Mouse (Mus musculus): Measurements from ENCODE around the gene Fam234a. TPM values are rescaled to one million over a fixed set of nuclear protein-coding genes. Genes with fewer than 3 reads are reported as not detected.
"Not testable (repeated sequence)": the region's sequence is repeated elsewhere in the genome, so short reads cannot be mapped to it uniquely, and the experiment has no call there.

Gene Fam234a
- polyA plus RNA-seq, 1 experiment from 2014 or later, result 39.4 TPM

DNA sequence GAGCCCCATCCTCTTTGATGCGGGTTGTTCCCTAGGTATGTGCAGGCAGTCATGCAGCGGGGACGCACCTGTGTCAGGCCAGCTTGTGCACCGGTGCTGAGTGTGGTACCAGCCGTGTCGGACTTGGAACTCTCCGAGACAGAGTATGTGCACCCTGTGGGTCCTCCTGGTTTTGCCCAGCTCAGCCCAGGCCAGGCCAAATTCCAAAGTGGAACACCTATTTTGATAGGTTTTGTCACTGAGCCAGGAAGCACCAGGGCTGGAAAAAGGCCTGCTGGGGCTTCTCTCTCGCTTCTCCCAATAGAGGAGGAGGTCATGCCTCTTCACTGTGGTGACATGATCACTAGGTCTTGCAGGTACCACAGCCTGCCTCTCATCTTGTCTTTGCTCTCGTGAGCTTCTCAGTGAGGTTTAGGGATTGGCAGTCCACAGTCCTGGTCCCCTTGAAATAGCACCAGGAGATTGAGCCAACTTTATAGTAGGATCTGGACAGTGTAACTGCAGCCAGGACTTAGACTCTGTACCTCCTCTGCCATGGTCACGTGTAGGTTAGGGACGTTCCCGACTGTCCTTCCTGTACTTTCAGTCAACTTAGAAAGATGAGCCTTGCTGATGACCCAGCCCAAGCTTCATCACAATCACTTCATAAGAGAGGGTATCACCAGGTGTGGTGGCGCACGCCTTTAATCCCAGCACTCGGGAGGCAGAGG lies 51.4 kb downstream of the Fam234a start:
- TF ChIP-seq CTCF (IDR thresholded peaks at IDR 0.05; ENCODE audit: low read depth), result no peak
- no peak overlapping the region for H3K4me3 ChIP-seq (ENCODE audit: low read depth, low read length)
- no peak for ATAC-seq (ENCODE audit: insufficient read depth)
- no peak overlapping the region for H3K27ac ChIP-seq (ENCODE audit: low read depth)
- H3K9me3 ChIP-seq (ENCODE audit: low read depth, low read length), result no peaks in the 10 kb centered on the region
- no peak overlapping the region for H3K4me2 ChIP-seq
- DNase-seq, result no peak
- no peak overlapping the region for H3K9ac ChIP-seq
- peaks cover 88% of the 10 kb centered on the region for H3K36me3 ChIP-seq (ENCODE audit: insufficient read depth)
- 95% methylated on average over 15 of the region's 15 CpGs for WGBS
- H3K4me1 ChIP-seq (ENCODE audit: insufficient read depth), result no peaks in the 10 kb centered on the region
- H3K27me3 ChIP-seq (ENCODE audit: insufficient read depth, low read length), result no peaks in the 10 kb centered on the region

DNA sequence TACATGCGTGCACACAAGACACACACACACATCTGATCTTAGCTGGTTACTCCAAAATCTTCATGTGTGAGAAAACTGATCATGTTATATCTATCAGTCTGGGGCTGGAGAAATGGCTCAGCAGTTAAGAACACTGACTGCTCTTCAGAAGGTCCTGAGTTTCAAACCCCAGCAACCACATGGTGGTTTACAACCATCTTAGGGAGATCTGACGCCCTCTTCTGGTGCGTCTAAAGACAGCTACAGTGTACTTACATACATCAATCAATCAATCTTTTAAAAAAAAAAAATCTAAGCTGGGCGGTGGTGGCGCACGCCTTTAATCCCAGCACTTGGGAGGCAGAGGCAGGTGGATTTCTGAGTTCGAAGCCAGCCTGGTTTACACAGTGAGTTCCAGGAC lies 52.6 kb downstream of the Fam234a start:
- not testable (repeated sequence) for H3K9ac ChIP-seq; H3K4me1 ChIP-seq (ENCODE audit: insufficient read depth); H3K4me3 ChIP-seq (ENCODE audit: low read depth, low read length); DNase-seq; H3K27me3 ChIP-seq (ENCODE audit: insufficient read depth, low read length); H3K9me3 ChIP-seq (ENCODE audit: low read depth, low read length); ATAC-seq (ENCODE audit: insufficient read depth); H3K4me2 ChIP-seq; H3K27ac ChIP-seq (ENCODE audit: low read depth)
- peaks cover 88% of the 10 kb centered on the region for H3K36me3 ChIP-seq (ENCODE audit: insufficient read depth)
- TF ChIP-seq CTCF (IDR thresholded peaks at IDR 0.05; ENCODE audit: low read depth), result 0 out of 2 replicates have a peak, but pooled peaks have one; percentile 5
- 88% methylated on average over 7 of the region's 7 CpGs for WGBS

DNA sequence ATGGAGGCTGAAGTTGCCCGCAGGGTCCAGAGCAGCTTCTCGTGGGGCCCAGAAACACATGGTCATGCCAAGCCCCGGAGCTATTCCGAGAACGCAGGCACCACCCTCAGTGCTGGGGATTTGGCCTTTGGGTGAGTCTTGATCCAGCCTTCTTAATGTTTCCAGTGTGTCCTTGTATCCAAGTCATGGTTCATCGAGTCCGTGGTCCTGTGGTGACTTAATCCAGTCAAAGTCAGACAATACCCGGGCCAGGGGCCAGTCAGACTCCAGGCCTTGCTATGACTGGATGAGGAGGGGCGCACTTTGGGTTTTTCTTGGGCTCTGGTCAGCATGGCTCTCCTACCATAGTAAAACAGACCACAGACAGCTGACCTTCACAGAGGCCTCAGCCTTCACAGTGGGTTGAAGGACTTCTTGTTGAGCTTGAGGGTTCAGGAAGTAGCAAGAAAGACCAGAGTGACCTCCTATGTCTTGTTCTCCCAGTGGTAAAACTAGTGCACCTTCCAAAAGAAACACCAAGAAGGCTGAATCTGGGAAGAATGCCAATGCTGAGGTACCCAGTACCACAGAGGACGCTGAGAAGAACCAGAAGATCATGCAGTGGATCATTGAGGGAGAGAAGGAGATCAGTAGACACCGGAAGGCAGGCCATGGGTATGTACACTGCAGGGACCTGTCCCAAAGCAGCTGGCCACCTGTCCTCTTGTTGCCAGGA lies 55.8 kb downstream of the Fam234a start:
- no peak for TF ChIP-seq CTCF (IDR thresholded peaks at IDR 0.05; ENCODE audit: low read depth)
- ATAC-seq (ENCODE audit: insufficient read depth), result no peak
- Histone ChIP-seq H3K4me1 (ENCODE audit: insufficient read depth) (no peaks in the 10 kb centered on the region), H3K36me3 (ENCODE audit: insufficient read depth) (peaks cover 90% of the 10 kb centered on the region), H3K4me2 (no peak overlapping the region), H3K9me3 (ENCODE audit: low read depth, low read length) (no peaks in the 10 kb centered on the region), H3K27ac (ENCODE audit: low read depth) (no peak overlapping the region), H3K9ac (no peak overlapping the region), H3K27me3 (ENCODE audit: insufficient read depth, low read length) (no peaks in the 10 kb centered on the region), H3K4me3 (ENCODE audit: low read depth, low read length) (no peak overlapping the region)
- DNase-seq, result no peak
- WGBS, result 92% methylated on average over 11 of the region's 11 CpGs

DNA sequence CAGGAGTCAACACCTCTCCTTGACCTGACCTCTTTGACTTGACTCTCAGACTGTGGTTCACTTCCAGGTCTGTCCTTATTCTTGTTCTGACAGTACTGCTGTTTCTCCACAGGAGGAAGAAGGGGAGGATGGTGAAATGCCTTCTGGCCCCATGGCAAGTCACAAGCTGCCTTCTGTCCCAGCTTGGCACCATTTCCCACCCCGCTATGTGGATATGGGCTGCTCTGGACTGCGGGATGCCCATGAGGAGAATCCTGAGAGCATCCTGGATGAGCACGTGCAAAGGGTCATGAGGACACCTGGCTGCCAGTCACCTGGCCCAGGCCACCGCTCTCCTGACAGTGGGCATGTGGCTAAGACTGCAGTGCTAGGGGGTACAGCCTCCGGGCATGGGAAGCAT lies 56.5 kb downstream of the Fam234a start:
- no peak for TF ChIP-seq CTCF (IDR thresholded peaks at IDR 0.05; ENCODE audit: low read depth)
- no peak overlapping the region for H3K4me2 ChIP-seq
- H3K4me3 ChIP-seq (ENCODE audit: low read depth, low read length), result no peak overlapping the region
- 95% methylated on average over 5 of the region's 5 CpGs for WGBS
- H3K9me3 ChIP-seq (ENCODE audit: low read depth, low read length), result no peaks in the 10 kb centered on the region
- no peak for DNase-seq
- H3K27ac ChIP-seq (ENCODE audit: low read depth), result no peak overlapping the region
- ATAC-seq (ENCODE audit: insufficient read depth), result no peak
- no peaks in the 10 kb centered on the region for H3K27me3 ChIP-seq (ENCODE audit: insufficient read depth, low read length)
- H3K4me1 ChIP-seq (ENCODE audit: insufficient read depth), result no peaks in the 10 kb centered on the region
- H3K36me3 ChIP-seq (ENCODE audit: insufficient read depth), result peaks cover 87% of the 10 kb centered on the region
- H3K9ac ChIP-seq, result no peak overlapping the region

DNA sequence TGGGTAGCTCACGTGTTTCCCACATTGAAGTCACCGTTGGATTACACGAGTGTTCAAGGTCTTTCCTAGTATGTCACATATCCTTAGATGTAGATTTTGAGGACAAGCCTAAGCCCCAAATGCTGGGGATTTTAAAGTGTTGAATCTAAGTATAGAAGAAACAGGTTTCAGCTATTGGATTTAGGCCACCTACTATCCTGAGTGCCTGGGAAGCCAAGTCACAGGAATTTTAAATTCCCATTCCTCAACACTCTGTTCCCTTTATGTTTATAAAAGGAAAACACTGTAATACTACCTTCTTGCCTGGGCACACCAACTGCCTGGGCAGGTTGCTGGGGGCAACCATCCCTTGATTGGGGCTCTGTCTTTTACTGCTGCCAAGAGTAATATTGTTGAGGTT lies 62.9 kb downstream of the Fam234a start:
- Histone ChIP-seq H3K27ac (ENCODE audit: low read depth) (no peak overlapping the region), H3K36me3 (ENCODE audit: insufficient read depth) (peaks cover 57% of the 10 kb centered on the region), H3K4me3 (ENCODE audit: low read depth, low read length) (no peak overlapping the region), H3K9ac (no peak overlapping the region), H3K4me2 (no peak overlapping the region), H3K27me3 (ENCODE audit: insufficient read depth, low read length) (no peaks in the 10 kb centered on the region), H3K4me1 (ENCODE audit: insufficient read depth) (no peaks in the 10 kb centered on the region), H3K9me3 (ENCODE audit: low read depth, low read length) (no peaks in the 10 kb centered on the region)
- 93% methylated on average over 3 of the region's 3 CpGs for WGBS
- no peak for DNase-seq
- no peak for TF ChIP-seq CTCF (IDR thresholded peaks at IDR 0.05; ENCODE audit: low read depth)
- no peak for ATAC-seq (ENCODE audit: insufficient read depth)

DNA sequence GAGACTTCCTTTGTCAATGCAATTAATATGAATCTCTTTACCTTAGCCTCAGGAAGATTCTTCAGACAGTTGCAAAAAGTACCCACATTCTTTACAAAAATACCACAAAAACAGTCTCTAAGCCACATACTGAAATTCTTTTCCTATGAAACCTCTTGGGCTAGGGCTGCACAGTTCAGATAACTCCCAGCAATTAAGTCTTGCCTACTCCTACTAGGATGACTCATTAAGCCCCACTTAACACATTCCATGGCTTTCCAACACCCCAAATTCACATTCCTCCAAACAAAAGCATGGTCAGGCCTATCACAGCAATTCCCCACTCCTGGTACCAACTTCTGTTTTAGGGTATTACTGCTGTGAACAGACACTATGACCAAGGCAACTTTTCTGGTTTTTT lies 65.4 kb downstream of the Fam234a start:
- Histone ChIP-seq H3K4me3 (ENCODE audit: low read depth, low read length) (no peak overlapping the region), H3K27ac (ENCODE audit: low read depth) (no peak overlapping the region), H3K4me2 (no peak overlapping the region), H3K9ac (no peak overlapping the region), H3K27me3 (ENCODE audit: insufficient read depth, low read length) (no peaks in the 10 kb centered on the region), H3K36me3 (ENCODE audit: insufficient read depth) (peaks cover 44% of the 10 kb centered on the region), H3K4me1 (ENCODE audit: insufficient read depth) (no peaks in the 10 kb centered on the region), H3K9me3 (ENCODE audit: low read depth, low read length) (no peaks in the 10 kb centered on the region)
- TF ChIP-seq CTCF (IDR thresholded peaks at IDR 0.05; ENCODE audit: low read depth), result no peak
- DNase-seq (no peak), ATAC-seq (ENCODE audit: insufficient read depth) (no peak)

DNA sequence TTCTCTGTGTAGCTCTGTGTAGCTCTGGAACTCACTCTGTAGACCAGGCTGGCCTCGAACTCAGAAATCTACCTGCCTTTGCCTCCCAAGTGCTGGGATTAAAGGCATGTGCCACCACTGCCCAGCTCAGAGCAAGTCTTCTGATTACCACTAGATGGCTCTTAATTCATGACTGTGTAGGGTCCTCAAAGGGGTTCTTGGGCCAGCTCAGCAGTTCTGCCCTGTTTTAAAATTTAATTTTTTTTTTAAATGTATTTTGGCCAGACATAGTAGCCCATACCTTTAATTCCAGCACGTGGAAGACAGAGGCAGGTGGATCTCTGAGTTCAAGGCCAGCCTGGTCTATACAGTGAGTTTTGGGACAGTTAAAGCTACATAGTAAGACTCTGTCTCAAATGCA lies 68.8 kb downstream of the Fam234a start:
- H3K27me3 ChIP-seq (ENCODE audit: insufficient read depth, low read length); H3K4me3 ChIP-seq (ENCODE audit: low read depth, low read length); H3K4me2 ChIP-seq; H3K27ac ChIP-seq (ENCODE audit: low read depth); ATAC-seq (ENCODE audit: insufficient read depth); H3K9me3 ChIP-seq (ENCODE audit: low read depth, low read length); H3K9ac ChIP-seq; DNase-seq; H3K4me1 ChIP-seq (ENCODE audit: insufficient read depth): not testable (repeated sequence)
- 84% methylated on average over 2 of the region's 2 CpGs for WGBS
- TF ChIP-seq CTCF (IDR thresholded peaks at IDR 0.05; ENCODE audit: low read depth), result peak; percentile 21
- peaks cover 29% of the 10 kb centered on the region for H3K36me3 ChIP-seq (ENCODE audit: insufficient read depth)

Data from lung, embryonic 14.5 days (tissue).